Mouse (Mus musculus): ENCODE data around the gene Ell.

Ell gene

GRCm38 (mm10) chr8:70597417-70598272 lies 58.4 kb downstream of the Ell start:
- DNase-seq (ENCODE audit: low read depth, low spot score): no peak

GRCm38 (mm10) chr8:70598283-70598682 lies 59.0 kb downstream of the Ell start:
- DNase-seq (ENCODE audit: low read depth, low spot score): no peak

- no peak for DNase-seq (ENCODE audit: low read depth, low spot score)
Measured at GRCm38 (mm10) chr8:70598722-70599121, 59.5 kb downstream of the Ell start.

- no peak for DNase-seq (ENCODE audit: low read depth, low spot score)
Measured at GRCm38 (mm10) chr8:70599507-70600290, 60.4 kb downstream of the Ell start.

- DNase-seq (ENCODE audit: low read depth, low spot score): no peak
Measured at GRCm38 (mm10) chr8:70600473-70601270, 61.4 kb downstream of the Ell start.

GRCm38 (mm10) chr8:70601271-70601649 lies 62.0 kb downstream of the Ell start:
- DNase-seq (ENCODE audit: low read depth, low spot score): no peak

- DNase-seq (ENCODE audit: low read depth, low spot score): no peak
Measured at GRCm38 (mm10) chr8:70602139-70602811, 63.0 kb downstream of the Ell start.

- no peak for DNase-seq (ENCODE audit: low read depth, low spot score)
Measured at GRCm38 (mm10) chr8:70604558-70604957, 65.3 kb downstream of the Ell start.

GRCm38 (mm10) chr8:70605871-70606779 lies 66.9 kb downstream of the Ell start:
- no peak for DNase-seq (ENCODE audit: low read depth, low spot score)

GRCm38 (mm10) chr8:70606780-70607602 lies 67.7 kb downstream of the Ell start:
- no peak for DNase-seq (ENCODE audit: low read depth, low spot score)

GRCm38 (mm10) chr8:70607603-70607897 lies 68.3 kb downstream of the Ell start:
- DNase-seq (ENCODE audit: low read depth, low spot score): no peak

- DNase-seq (ENCODE audit: low read depth, low spot score): no peak
Measured at GRCm38 (mm10) chr8:70607898-70608748, 68.9 kb downstream of the Ell start.

GRCm38 (mm10) chr8:70608749-70609367 lies 69.6 kb downstream of the Ell start, which contains the start of gene Ssbp4:
Gene Ssbp4, minus strand, starts transcription at chr8:70608872.
- DNase-seq (ENCODE audit: low read depth, low spot score): no peak

- DNase-seq (ENCODE audit: low read depth, low spot score): no peak
Measured at GRCm38 (mm10) chr8:70609368-70609848, 70.2 kb downstream of the Ell start.

- DNase-seq (ENCODE audit: low read depth, low spot score): no peak
Measured at GRCm38 (mm10) chr8:70609849-70610795, 70.9 kb downstream of the Ell start.

- DNase-seq (ENCODE audit: low read depth, low spot score): no peak
Measured at GRCm38 (mm10) chr8:70610796-70611771, 71.8 kb downstream of the Ell start.

Measured in WW6 (cell line).